Mouse (Mus musculus): ENCODE measurements around the gene Uncx. TPM values are rescaled to one million over a fixed set of nuclear protein-coding genes. Genes with fewer than 3 reads are reported as not detected.

The Uncx gene
- polyA plus RNA-seq, 1 experiment from 2014 or later: not detected

GRCm38 (mm10) chr5:139535386-139535919 lies 7.8 kb upstream of the Uncx start:
- DNase-seq: no peak
- Histone ChIP-seq H3K4me3 (ENCODE audit: low read depth, low read length) (peak overlapping the region; percentile 11; the same call in 1 of the 2 replicates), H3K36me3 (ENCODE audit: insufficient read depth) (no peaks in the 10 kb centered on the region), H3K27me3 (ENCODE audit: insufficient read depth, low read length) (peaks cover 84% of the 10 kb centered on the region), H3K4me1 (ENCODE audit: insufficient read depth) (no peaks in the 10 kb centered on the region), H3K4me2 (peak overlapping the region; percentile 25; the same call in 1 of the 2 replicates), H3K27ac (ENCODE audit: low read depth) (no peak overlapping the region), H3K9me3 (ENCODE audit: low read depth, low read length) (no peaks in the 10 kb centered on the region), H3K9ac (no peak overlapping the region; the same call in 1 of the 2 replicates)
- WGBS: 2% methylated on average over 34 of the region's 34 CpGs
- no peak for TF ChIP-seq CTCF (IDR thresholded peaks at IDR 0.05; ENCODE audit: low read depth)
- 0 out of 2 replicates have a peak, but pooled peaks have one; percentile 45 for ATAC-seq (ENCODE audit: insufficient read depth)

GRCm38 (mm10) chr5:139536211-139536910 lies 6.9 kb upstream of the Uncx start:
- ATAC-seq (ENCODE audit: insufficient read depth): peak; percentile 54; the same call in 1 of the 2 replicates
- no peak overlapping the region for H3K4me3 ChIP-seq (ENCODE audit: low read depth, low read length)
- no peak overlapping the region for H3K9ac ChIP-seq
- H3K4me1 ChIP-seq (ENCODE audit: insufficient read depth): no peaks in the 10 kb centered on the region
- H3K36me3 ChIP-seq (ENCODE audit: insufficient read depth): no peaks in the 10 kb centered on the region
- H3K27me3 ChIP-seq (ENCODE audit: insufficient read depth, low read length): peaks cover 88% of the 10 kb centered on the region
- peak; percentile 89 for TF ChIP-seq CTCF (IDR thresholded peaks at IDR 0.05; ENCODE audit: low read depth)
- 3% methylated on average over 26 of the region's 26 CpGs for WGBS
- H3K27ac ChIP-seq (ENCODE audit: low read depth): no peak overlapping the region
- H3K4me2 ChIP-seq: no peak overlapping the region
- no peaks in the 10 kb centered on the region for H3K9me3 ChIP-seq (ENCODE audit: low read depth, low read length)
- peak; percentile 87 for DNase-seq

DNA sequence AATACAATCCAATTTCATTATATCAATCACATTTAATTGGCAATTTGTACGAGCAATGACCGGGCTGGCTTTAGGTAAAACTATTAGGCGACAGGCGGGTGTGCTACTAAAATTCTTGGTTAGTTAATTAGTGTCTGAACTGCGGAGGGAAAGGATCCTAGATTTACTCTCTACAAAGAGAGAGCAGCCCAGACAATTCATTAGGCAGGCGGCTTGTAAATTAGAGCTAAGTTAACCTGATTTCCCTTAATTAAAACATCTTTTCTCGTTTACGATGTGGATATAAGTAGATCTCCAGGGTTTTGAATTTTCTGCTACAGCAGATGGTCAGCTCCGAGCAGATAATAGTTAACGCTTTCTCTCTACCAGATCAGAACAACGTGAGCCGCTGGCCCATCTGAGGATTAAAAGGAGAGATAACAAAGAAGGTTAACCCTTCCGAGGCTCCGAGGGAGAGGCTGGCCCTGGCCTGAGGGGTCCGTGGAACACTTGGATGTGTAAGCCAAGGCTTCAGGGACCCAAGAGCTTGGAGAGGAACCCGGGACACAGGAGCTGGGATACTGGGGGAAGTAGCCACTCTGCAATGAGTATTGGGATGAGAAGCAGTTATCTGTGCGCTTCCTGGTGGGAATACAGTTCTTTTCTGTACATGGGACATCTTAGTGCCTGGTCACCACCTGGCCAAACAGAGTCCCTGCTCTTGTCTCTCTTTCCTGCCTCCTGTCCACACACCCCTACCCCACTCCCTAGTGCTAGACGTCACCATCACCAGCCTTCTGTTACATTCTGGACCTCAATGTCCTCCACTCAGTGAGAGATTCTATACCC lies 6.2 kb upstream of the Uncx start:
- Histone ChIP-seq H3K4me3 (ENCODE audit: low read depth, low read length) (no peak overlapping the region), H3K27me3 (ENCODE audit: insufficient read depth, low read length) (peaks cover 91% of the 10 kb centered on the region), H3K36me3 (ENCODE audit: insufficient read depth) (no peaks in the 10 kb centered on the region), H3K27ac (ENCODE audit: low read depth) (no peak overlapping the region), H3K9ac (no peak overlapping the region), H3K9me3 (ENCODE audit: low read depth, low read length) (no peaks in the 10 kb centered on the region), H3K4me2 (no peak overlapping the region), H3K4me1 (ENCODE audit: insufficient read depth) (no peaks in the 10 kb centered on the region)
- WGBS: 8% methylated on average over 18 of the region's 18 CpGs
- no peak for ATAC-seq (ENCODE audit: insufficient read depth)
- DNase-seq: no peak
- TF ChIP-seq CTCF (IDR thresholded peaks at IDR 0.05; ENCODE audit: low read depth): no peak

- Histone ChIP-seq H3K27ac (ENCODE audit: low read depth) (no peak overlapping the region), H3K4me1 (ENCODE audit: insufficient read depth) (no peaks in the 10 kb centered on the region), H3K27me3 (ENCODE audit: insufficient read depth, low read length) (peaks cover 91% of the 10 kb centered on the region), H3K36me3 (ENCODE audit: insufficient read depth) (no peaks in the 10 kb centered on the region), H3K4me3 (ENCODE audit: low read depth, low read length) (no peak overlapping the region), H3K9ac (no peak overlapping the region), H3K4me2 (no peak overlapping the region), H3K9me3 (ENCODE audit: low read depth, low read length) (no peaks in the 10 kb centered on the region)
- ATAC-seq (ENCODE audit: insufficient read depth) (no peak), DNase-seq (no peak)
- TF ChIP-seq CTCF (IDR thresholded peaks at IDR 0.05; ENCODE audit: low read depth): no peak
- 13% methylated on average over 3 of the region's 3 CpGs for WGBS
Measured at GRCm38 (mm10) chr5:139537739-139538135, 5.6 kb upstream of the Uncx start.

GRCm38 (mm10) chr5:139541151-139542042 lies 1.9 kb upstream of the Uncx start:
- Histone ChIP-seq H3K4me1 (ENCODE audit: insufficient read depth) (no peaks in the 10 kb centered on the region), H3K27ac (ENCODE audit: low read depth) (no peak overlapping the region)
- DNase-seq: no peak

GRCm38 (mm10) chr5:139542043-139542365 lies 1.3 kb upstream of the Uncx start:
- Histone ChIP-seq H3K4me2 (no peak overlapping the region), H3K9me3 (ENCODE audit: low read depth, low read length) (no peaks in the 10 kb centered on the region), H3K27ac (ENCODE audit: low read depth) (no peak overlapping the region), H3K9ac (no peak overlapping the region), H3K36me3 (ENCODE audit: insufficient read depth) (no peaks in the 10 kb centered on the region), H3K4me1 (ENCODE audit: insufficient read depth) (no peaks in the 10 kb centered on the region), H3K27me3 (ENCODE audit: insufficient read depth, low read length) (peaks cover 100% of the 10 kb centered on the region), H3K4me3 (ENCODE audit: low read depth, low read length) (no peak overlapping the region)
- ATAC-seq (ENCODE audit: insufficient read depth) (no peak), DNase-seq (no peak)
- TF ChIP-seq CTCF (IDR thresholded peaks at IDR 0.05; ENCODE audit: low read depth): no peak
- 0% methylated on average over 1 of the region's 1 CpGs for WGBS

More at GRCm38 (mm10) chr5:139541151-139542042, 1.9 kb upstream of the Uncx start:
- Histone ChIP-seq H3K9ac (no peak overlapping the region), H3K36me3 (ENCODE audit: insufficient read depth) (no peaks in the 10 kb centered on the region), H3K4me2 (no peak overlapping the region), H3K4me3 (ENCODE audit: low read depth, low read length) (no peak overlapping the region), H3K9me3 (ENCODE audit: low read depth, low read length) (no peaks in the 10 kb centered on the region), H3K27me3 (ENCODE audit: insufficient read depth, low read length) (peaks cover 100% of the 10 kb centered on the region)
- WGBS: 3% methylated on average over 44 of the region's 44 CpGs
- TF ChIP-seq CTCF (IDR thresholded peaks at IDR 0.05; ENCODE audit: low read depth): no peak
- no peak for ATAC-seq (ENCODE audit: insufficient read depth)
